Mouse (Mus musculus): ENCODE measurements around the gene Stac3.

- TF ChIP-seq CTCF (IDR thresholded peaks at IDR 0.05; ENCODE audit: borderline replicate concordance, insufficient read depth, low read depth, low read length) = no peak
- no peak for TF ChIP-seq POLR2A (IDR thresholded peaks at IDR 0.05; ENCODE audit: borderline replicate concordance, insufficient read depth, low read length)
Observed at GRCm38 (mm10) chr10:127542720-127543119, 41.2 kb downstream of the Stac3 start.
